Mouse (Mus musculus): Measurements from ENCODE around the gene Clec2g.
"Not testable (repeated sequence)": the region's sequence is repeated elsewhere in the genome, so short reads cannot be mapped to it uniquely, and the experiment has no call there.

Gene Clec2g

GRCm38 (mm10) chr6:128972156-128972555 lies 38.0 kb downstream of the Clec2g start:
- no peak for DNase-seq

GRCm38 (mm10) chr6:128972687-128973438 lies 38.7 kb downstream of the Clec2g start:
- DNase-seq: peak; percentile 28

DNA sequence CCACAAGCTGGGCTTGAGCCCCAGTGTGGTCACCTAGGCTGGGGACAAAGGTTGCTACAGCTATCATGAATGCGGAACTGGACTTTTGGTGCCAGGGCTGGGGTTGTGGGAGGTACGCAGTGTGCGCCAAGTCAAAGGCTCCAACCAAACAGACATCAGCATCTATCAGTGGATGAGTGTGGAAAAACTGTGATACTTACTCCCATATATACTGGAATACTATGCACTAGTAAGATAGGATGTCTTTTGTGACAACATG lies 39.2 kb downstream of the Clec2g start:
- no peak for DNase-seq

GRCm38 (mm10) chr6:128974850-128975249 lies 40.7 kb downstream of the Clec2g start:
- not testable (repeated sequence) for DNase-seq

DNA sequence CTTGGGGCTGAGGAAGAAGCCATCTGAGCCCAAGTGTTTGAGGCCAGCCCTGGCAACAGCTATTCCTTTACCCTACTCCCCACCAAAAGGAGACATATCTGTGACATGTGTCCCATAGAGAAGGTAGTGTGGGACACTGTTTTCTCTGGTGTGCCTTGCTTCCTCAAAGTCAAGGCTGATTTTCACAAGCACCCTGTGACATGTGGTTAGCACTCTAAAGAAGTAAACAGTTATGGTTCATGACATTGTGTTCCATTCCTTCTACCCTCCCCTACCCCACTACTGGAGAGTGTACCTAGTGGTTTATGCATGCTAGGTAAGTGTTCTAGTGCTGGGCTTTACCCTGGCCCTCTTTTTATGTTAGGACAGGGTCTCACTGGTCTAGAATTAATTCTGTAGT lies 42.0 kb downstream of the Clec2g start:
- no peak for DNase-seq

GRCm38 (mm10) chr6:128981951-128982541 lies 47.9 kb downstream of the Clec2g start:
- not testable (repeated sequence) for DNase-seq

DNA sequence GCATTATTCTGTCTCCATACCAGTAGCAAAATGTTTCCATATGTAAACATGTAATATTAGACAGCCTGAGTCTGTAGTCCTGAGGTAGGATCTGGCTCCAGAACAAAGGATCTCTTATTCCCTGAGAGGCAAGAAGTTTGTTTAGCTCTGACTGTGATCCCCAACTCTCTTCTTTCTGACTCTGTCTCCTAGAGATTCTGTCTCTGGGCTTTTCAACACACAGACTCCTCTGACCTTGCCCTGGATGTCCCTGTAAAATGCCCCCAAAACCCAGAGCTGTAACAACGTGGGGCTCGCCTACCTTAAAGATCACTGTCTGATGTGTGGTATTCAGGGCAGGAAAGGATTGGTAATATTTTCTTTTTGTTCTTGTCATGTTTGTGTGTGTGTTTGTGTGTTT lies 58.2 kb downstream of the Clec2g start:
- no peak for DNase-seq

GRCm38 (mm10) chr6:128992753-128993152 lies 58.6 kb downstream of the Clec2g start:
- DNase-seq: no peak

DNA sequence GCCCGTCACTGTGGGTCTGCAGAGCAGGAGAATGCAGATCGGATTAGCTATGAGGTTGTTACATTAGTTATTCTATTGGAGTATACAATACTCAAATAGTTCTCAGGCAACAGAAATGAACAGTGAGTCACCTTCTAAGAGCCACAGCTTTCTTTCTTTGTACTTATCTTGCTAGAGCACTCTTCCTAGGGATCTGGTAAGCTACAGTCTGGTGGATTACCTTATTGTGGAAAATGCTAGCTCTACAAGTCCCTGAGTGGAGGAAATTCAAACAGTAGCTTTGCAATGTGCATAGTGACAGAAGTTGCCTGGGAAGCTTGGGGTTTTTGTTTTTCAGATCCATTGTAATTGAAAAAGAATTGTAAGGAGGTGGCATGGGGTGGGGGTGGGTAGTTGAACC lies 59.0 kb downstream of the Clec2g start:
- DNase-seq: no peak

DNA sequence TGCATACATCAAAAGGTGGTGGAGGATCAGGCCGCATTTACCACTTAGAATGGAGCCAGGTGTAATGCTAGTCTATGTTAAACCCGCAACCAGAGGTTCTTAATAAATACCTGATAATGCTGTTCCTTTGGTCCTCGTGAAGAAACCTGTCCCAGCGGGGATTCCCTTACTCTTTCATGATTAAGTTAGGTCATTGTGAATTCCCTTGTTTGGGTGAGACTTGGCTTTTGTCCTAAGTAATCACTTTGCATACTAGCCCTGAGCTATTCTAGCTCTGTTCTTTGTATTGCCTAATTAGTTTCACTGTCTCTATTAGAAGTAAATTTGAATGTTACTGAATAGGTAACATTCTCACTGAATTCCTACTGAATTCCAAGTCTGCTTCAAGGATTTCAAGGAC lies 60.2 kb downstream of the Clec2g start:
- no peak for DNase-seq

- no peak for DNase-seq
These were observed 60.6 kb downstream of the Clec2g start for GRCm38 (mm10) chr6:128994742-128995141.

GRCm38 (mm10) chr6:128995250-128996053 lies 61.3 kb downstream of the Clec2g start:
- no peak for DNase-seq

DNA sequence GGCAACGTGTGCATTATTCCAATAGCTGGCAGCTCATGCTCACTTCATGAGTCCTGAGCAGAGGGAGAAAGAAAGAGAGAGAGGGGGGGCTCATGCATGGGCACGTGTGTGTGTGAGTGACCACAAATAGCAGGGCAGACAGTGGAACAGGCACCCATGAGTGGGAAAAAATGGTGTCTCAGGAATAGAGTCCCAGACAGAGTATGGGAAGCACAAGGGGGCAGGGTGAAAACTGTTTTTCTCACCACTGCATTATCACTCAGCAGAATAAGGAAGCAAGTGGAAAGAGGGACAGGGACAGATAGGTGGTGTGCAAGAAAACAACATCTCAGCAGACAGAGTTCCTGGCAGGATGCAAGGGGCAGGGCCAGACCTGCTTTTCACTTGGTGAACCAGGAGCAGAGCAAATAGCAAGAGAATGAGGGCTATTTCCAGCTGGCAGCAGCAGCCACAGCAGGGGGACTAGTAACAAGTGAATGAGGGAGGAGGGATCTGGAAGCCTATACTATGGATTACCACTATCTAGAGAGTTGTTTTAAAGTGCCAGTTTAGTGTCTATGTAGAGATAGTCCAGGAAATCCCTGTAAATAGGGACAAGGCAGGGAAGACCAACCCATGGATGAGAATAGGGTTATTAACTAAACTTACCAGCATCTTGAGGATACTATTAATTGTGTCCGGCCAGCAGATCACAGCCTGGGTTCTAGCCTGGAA lies 62.0 kb downstream of the Clec2g start:
- no peak for DNase-seq

GRCm38 (mm10) chr6:128996768-128997442 lies 62.7 kb downstream of the Clec2g start:
- DNase-seq: no peak

GRCm38 (mm10) chr6:129001392-129001791 lies 67.2 kb downstream of the Clec2g start:
- DNase-seq: no peak

- DNase-seq: no peak
These were observed 74.4 kb downstream of the Clec2g start for GRCm38 (mm10) chr6:129008552-129008951.

- DNase-seq: not testable (repeated sequence)
These were observed 75.8 kb downstream of the Clec2g start for GRCm38 (mm10) chr6:129009846-129010504.

- DNase-seq: no peak
These were observed 76.3 kb downstream of the Clec2g start for GRCm38 (mm10) chr6:129010505-129010873.

GRCm38 (mm10) chr6:129012012-129012411 lies 77.8 kb downstream of the Clec2g start:
- not testable (repeated sequence) for DNase-seq

DNA sequence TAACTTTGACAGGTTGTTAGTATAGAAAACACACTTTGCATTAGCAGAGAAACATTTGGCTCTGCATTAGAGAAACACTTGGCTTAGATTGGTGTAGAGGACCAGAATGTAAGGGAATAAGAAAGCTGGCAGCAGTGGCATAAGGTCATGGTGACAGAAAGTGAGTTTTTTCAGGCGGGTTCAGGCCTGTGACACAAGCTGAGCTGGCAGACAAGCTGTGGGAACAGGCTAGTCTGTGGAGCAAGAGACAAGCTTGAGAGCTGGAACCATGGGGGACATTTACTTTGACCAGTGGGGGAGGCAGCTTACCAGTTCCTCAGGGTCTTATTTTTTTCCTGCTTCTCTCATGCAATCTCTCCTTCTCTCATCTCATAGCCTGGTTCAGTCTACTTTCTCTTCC lies 78.8 kb downstream of the Clec2g start:
- DNase-seq: no peak

GRCm38 (mm10) chr6:129013762-129014276 lies 79.6 kb downstream of the Clec2g start:
- DNase-seq: no peak

DNA sequence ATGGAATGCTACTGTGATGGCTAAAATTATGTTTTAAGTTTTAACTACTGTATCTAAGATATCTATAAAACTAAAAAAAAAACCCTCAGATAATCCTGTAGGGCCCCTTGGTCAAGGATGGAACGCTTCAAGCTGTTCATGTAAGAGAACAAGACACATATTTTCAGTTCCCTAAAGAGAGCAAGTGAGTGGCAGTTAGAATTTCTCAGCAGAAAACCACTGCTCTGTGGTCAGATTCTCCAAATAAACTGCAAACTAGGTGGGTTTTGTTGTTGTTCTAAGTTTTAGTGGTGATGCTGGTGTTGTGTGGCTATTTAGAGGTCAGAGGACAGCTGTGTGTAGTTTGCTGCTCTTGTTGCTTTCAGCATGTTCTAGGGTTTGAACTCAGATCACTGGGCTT lies 80.2 kb downstream of the Clec2g start:
- no peak for DNase-seq
